Mouse (Mus musculus) cerebellum, postnatal 10 days (tissue): ENCODE data around the gene Lmo7.

Experiments
- DNase-seq, 2 experiments: peaks; one replicate each; pipeline ENCODE4 v3.0.0; 2021; ENCODE audit warnings: mixed read lengths in 2 of 2

The Lmo7 gene

DNA sequence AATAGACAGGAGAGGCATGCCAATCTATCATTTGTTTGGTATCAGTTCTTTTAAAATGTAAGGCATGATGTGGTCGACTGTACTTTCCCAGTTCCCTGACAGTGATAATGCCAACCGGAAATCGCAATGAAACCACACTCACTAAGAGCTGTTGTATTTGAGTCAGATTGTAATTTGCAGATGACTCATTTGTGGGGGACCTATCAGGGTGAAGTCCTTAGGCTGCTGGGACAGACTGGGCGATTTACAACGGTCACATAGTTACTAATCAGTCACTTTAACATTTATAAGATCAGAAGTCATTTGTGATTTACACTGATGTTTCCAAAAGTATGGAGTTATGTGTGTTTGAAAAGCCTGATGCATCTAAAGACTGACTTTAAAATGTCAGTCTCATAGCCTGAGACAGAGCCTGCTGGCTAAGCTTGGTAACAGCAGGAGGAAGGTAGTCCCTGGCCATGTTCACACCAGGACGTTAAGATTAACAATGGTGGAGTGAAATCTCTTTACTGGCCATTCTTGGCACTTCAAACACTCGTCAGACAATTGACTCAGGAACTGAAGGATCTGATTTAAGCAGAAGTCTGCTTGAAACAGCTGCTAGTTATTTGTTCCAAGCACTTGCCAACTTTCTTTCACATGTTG, 149.4 kb downstream of the Lmo7 start:
- no peak for DNase-seq

- no peak for DNase-seq
Measured at GRCm38 (mm10) chr14:101882966-101883365, 153.2 kb downstream of the Lmo7 start.

DNA sequence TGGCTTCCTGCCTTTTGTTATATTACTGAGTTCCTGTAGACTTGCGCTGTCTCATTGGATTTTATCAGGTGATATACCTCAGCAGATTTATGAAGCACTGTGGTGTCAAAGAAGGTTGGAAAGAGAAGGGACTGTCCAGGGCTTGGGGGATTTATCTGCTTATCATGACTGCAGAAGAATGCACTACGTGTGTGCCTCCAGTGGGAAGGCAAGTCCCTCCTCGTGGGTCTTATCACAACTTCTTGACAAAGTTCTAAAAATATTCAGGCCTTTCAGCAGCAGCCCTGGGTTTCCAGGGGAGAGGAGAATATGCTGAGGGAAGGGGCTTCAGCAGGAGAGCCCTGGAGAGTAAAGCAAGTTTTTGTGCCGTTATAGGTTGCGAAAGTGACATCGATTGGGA, 154.0 kb downstream of the Lmo7 start:
- no peak for DNase-seq

GRCm38 (mm10) chr14:101886320-101886719, 156.6 kb downstream of the Lmo7 start:
- DNase-seq: no peak

GRCm38 (mm10) chr14:101891903-101892448, 162.2 kb downstream of the Lmo7 start:
- no peak for DNase-seq

DNA sequence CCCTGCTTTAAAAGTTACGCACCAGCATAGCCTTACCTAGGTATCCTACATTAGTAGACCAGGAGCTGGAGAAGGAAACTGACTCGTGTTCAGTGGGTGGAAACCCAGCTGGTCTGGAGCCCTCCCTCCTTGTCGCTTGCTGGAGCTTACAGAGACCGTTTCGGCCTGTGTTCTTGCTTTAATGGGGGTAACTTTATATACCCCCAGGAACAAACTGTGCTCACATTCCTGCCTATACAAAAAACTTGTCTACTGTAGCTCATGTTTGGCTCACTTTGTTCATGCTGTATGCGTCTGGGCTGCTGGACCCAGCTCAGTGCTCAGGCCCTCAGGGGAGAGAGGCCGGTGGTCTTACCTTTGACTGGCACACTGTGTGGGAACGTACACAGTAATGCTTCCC, 162.7 kb downstream of the Lmo7 start:
- no peak for DNase-seq

DNA sequence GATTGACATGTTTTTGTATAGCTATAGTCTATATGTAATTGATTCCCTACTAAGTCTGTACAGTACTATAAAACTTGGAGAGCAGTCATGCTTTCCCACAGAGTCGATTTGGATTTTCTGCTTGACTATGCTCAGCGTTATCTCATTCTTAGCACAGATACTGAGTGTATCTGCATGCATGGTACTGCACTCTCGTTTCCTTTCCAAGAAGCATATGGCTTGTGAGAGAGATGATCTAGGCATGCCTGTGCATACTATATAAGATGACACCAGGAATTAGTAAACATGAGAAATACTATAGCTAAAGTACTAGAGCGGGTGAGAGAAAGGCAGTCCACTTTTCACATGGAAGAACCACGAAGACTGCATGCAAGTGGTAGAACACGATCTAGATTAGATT, 163.5 kb downstream of the Lmo7 start:
- no peak for DNase-seq

DNA sequence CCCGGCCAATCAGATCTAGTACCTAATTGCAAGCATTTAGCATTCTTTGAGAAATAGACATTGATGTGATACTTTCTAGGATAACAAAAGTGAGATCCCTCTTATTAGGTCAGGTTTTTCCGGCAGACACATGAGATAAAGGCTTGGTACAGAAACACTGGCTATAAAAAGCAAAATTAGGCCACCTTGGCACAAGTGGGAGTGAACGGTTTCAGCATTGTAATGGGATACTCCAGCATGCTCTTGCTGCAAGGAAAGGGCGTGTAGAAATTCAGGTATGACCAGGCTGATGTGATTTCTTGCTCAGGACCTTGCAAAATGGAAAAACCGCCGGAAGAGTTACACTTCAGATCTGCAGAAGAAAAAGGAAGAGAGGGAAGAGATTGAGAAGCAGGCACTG, 168.5 kb downstream of the Lmo7 start:
- DNase-seq: no peak

- DNase-seq: no peak
Measured at GRCm38 (mm10) chr14:101901496-101901895, 171.7 kb downstream of the Lmo7 start.

DNA sequence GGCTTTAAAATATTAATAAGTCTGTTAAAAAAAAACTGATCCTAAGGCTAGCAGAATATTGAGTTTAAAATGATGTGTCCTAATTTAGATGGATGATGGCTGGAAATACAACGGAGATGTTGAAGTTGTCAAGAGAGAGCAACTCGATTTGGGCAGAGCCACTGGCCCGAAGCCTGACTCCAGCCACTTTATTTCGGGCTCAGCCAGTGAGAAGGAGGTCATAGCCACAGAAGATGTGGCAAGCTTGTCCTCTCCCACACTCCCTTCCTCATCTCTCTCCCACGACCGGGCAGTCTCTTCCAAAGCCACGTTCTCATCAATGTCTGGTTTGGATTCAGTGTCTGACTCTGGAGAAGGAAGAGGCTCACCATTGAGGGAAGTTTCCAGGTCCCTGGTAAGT, 172.2 kb downstream of the Lmo7 start:
- no peak for DNase-seq

GRCm38 (mm10) chr14:101903722-101904121, 174.0 kb downstream of the Lmo7 start:
- peak; percentile 36 to 61 for DNase-seq

- peak; percentile 29 to 36 for DNase-seq
Measured at GRCm38 (mm10) chr14:101911983-101912382, 182.2 kb downstream of the Lmo7 start.

DNA sequence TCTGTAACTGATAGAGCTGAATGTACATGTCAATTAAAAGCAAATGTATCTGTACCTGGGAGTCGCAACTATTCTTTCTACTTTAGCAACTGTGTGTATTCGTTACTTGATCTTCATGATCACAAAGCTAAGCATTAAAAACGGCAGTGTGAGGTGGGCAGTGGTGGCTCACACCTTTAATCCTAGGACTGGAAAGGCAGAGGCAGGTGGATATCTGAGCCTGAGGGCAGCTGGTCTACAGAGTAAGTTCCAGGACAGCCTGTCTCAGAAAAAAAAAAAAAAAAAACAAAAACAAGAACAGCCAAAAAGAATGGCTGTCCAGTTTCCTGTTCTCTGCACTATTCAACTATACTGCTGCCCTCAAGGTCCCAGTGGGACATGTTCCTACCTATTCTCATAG, 182.6 kb downstream of the Lmo7 start:
- no peak for DNase-seq

DNA sequence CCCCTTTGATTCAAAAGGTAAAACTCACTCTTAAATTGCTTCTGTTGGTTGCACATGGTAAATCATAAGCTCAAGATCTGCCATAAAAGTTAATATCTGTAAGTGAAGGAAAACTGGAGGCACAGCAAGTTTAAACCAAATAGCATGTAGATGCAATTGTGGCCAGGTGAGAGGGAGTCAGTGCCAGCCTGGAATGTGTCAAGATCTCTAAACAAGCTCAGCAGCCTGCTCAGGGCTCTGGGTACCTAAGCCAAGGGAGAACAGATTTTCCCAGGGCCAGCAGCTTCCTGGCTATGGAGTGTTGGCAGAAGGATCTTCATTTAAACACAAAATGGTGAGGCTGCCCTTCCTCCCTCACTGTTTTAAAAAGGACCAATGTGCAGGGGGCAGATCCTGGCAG, 184.6 kb downstream of the Lmo7 start:
- peak; percentile 66 to 73 for DNase-seq

- DNase-seq: no peak
Measured at GRCm38 (mm10) chr14:101915867-101916266, 186.1 kb downstream of the Lmo7 start.

DNA sequence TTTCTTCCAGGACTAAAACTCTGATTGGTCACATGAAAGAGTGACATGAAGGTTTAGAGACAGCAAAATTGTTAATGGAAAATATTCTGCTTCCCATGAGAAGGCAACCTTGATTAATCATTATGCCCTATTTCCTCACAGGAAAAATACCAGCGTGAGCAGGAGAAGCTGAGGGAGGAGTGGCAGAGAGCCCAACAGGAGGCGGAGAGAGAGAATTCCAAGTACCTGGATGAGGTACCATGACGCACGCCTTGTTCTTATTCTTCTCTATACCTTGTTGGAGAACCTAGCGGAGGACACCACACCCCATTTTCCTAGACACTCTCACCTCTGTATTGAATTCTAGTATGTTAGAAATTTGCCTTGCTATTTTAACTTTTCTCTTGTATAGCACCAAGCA, 188.7 kb downstream of the Lmo7 start:
- DNase-seq: no peak

- DNase-seq: no peak
Measured at GRCm38 (mm10) chr14:101927646-101928244, 198.0 kb downstream of the Lmo7 start.

DNA sequence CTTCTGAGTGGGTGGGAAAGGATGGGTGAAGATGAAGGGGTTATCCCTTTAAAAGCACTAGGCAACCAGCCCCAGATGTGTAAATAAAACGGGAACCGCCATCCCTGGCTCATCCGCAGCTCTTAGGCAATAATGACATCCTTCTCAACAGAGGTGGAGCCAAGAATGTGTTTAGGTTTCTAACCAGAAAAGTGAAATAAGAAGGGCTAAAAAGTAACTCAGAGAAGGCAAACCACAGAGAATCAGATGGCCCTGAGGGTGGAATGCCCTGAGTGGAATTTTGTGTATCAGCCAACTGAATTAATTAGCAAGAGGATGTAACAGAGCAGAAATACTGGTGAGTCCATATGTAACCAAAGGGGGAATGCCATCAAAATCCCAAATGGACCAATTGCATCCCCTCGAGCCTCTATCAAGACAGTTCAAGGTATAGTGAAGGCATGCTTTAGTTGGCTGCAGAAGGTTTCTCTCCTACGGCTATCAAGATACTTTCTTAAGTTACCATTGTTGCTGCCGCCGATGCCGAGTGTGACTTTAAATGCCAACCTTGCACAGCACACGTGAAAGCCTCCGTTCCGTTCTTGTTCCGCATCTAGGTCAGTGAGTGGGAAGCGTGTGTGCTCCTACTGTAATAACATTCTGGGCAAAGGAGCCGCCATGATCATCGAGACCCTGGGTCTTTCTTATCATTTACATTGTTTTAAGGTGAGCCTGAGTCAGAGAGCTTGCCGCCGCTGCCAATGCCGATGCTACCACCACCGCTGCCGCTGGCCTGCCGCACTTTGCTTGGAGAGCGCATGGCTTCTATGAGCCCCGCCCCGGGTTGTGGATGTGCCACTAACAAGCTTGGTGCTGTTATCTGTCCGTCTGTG, 201.1 kb downstream of the Lmo7 start:
- no peak for DNase-seq

- DNase-seq: no peak
Measured at GRCm38 (mm10) chr14:101931448-101931750, 201.6 kb downstream of the Lmo7 start.

DNA sequence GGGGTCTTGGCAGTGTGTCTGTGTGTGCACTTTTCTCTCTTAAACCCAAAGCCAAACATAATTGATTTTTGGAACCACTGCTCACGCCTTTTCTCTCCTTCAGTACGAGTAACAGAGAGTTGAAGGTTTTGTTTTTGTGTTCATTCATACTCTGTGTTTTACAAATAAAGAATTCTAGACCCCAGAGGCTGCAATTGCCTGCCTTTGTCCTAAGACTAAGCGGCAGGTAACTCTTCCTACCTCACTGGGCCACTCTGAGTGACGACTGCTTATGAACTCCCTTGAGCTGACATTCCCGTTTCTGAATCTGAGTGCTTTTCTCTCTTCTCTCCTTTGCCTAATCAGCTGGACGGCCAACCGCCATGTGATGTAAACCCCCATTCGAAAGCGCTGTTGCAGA, 203.8 kb downstream of the Lmo7 start:
- DNase-seq: no peak

DNA sequence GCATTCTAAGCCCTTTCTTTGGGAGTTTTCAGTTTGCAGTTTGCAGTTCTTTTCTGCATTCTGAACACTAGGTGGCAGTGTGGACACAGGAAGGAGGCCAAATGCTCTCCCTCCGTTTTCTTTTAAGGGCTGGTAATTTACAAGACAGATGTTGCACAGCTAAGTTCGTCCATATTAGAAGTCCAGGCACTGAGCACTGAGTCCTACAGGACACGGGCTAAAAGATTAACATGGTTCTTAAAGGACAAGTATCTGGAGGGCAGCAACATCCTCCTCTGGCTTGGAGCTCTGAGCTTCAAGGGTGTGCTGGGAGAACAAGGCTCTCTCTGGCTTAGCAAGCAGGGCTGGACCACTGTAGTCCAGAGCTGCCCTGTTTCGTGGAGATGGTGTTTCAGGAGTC, 213.2 kb downstream of the Lmo7 start:
- peak; percentile 63 to 79 for DNase-seq

GRCm38 (mm10) chr14:101946711-101947516, 217.2 kb downstream of the Lmo7 start:
- peak; percentile 72 to 81 for DNase-seq

GRCm38 (mm10) chr14:101949114-101949513, 219.4 kb downstream of the Lmo7 start:
- DNase-seq: peak; percentile 63 to 77
